Comparison of ENCODE assay signal across 9 mouse cellular contexts in the genomic region with DNA sequence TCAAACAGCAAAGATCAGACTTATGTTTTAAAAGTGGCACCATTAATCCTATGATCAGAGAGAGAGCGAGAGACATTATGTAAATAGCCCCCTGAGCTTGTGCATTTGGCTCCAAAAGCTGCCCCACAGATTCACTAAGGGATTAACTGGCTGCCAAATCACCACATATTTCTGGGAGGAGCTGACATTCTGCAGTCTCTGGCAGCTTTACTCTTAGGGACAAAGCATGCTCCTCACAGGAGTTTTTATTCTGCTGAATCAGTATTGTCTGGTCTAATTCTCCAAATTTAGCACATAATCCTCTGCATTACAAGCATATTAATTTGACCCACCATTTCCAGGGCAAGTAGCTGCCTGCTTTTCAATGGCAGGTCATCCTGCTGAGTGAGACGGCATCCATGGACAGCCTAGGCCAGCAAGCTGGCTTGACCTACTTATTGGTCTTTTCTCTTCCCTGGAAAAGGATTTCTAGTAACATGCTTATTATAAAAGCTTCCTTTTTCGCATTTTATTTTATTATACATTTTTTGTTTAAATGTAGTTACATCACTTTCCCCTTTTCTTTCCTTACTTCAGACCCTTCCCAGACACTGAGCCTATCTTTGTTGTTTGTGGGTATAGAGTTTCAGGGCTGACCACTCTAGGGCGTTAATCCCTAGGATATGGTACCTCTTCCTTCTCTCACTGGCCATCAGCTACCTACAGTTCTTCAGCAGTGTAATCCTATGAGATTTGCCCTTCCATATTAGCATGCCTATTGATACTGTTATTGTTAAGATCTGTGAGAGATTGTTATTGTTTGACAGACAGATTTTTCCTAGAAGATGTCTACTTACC.
DNase-seq lines count a peak whose midpoint lies in the region.
"Had no signal": no experiment of that assay in that cellular context is flagged by ENCODE, and none has a peak within 500 bp of the region (broad histone marks: within the 10 kb centered on the region; RNA-seq: fewer than 3 reads in every experiment).

No protein-coding gene starts in this region.

- intact Hi-C loops in left cerebral cortex, postnatal 4 days (cut with DNase I) = no loop called here

- peak; percentile 12 for DNase-seq in left cerebral cortex, postnatal 4 days
- DNase-seq in left cerebral cortex, adult 8-10 months (ENCODE audit: low spot score in 2 of 2) = no peak
- DNase-seq in cerebellum, adult 9-11 months = peak; percentile 70
- peak; percentile 23 to 45 for DNase-seq in layer of hippocampus, adult 8-10 months (ENCODE audit: low spot score in 2 of 2)
- DNase-seq in retina, embryonic 14.5 days (ENCODE audit: low spot score) = peak; percentile 42
- DNase-seq in embryo, embryonic 10.5 days (ENCODE audit: low spot score) = no peak
- DNase-seq in urinary bladder, adult 18-20 months (ENCODE audit: low spot score in 2 of 2) = no peak
- no peak for DNase-seq in gastrocnemius, adult 18-20 months (ENCODE audit: low spot score)
- DNase-seq: kidney, adult 11 months had no signal

Comparison
In these comparisons a context has a peak if more than half of its experiments do, and no peak if none do; other contexts are left out.
1. DNase-seq: peak in left cerebral cortex, postnatal 4 days (single experiment), cerebellum, adult 9-11 months (single experiment), layer of hippocampus, adult 8-10 months (2 of 2) and retina, embryonic 14.5 days (single experiment); none in left cerebral cortex, adult 8-10 months (0 of 2), embryo, embryonic 10.5 days (single experiment), urinary bladder, adult 18-20 months (0 of 2) and gastrocnemius, adult 18-20 months (single experiment).